Mouse (Mus musculus): ENCODE data around the gene Ppp3r1.

- TF ChIP-seq CTCF (IDR thresholded peaks at IDR 0.05; ENCODE audit: low read depth) (peak; percentile 71), EP300 (IDR thresholded peaks at IDR 0.05; ENCODE audit: low read depth) (no peak)
Measured at GRCm38 (mm10) chr11:17160242-17160641, 1.2 kb downstream of the Ppp3r1 start.
